Mouse (Mus musculus) E14TG2a.4 (cell line): Measurements from ENCODE around the gene Zbp1.

ENCODE experiments used
- CTCF ChIP-seq: conservative IDR thresholded peaks from 2 replicates; pipeline ENCODE4 v1.5.1; 2014; ENCODE audit warnings: low read length
- NANOG ChIP-seq: IDR thresholded peaks from 2 replicates; pipeline ENCODE4 v1.6.1; 2014; ENCODE audit warnings: borderline replicate concordance, low read length, mixed read lengths
- POU5F1 ChIP-seq: IDR thresholded peaks from 2 replicates; pipeline ENCODE4 v1.6.1; 2014; ENCODE audit warnings: low read length, borderline replicate concordance

- TF ChIP-seq CTCF (no peak), POU5F1 (no peak), NANOG (no peak)
These were observed 60.9 kb downstream of the Zbp1 start for GRCm38 (mm10) chr2:173157871-173158270.
